Mouse (Mus musculus) heart, adult 2 months (tissue): ENCODE measurements at regions not wholly inside any gene's neighbourhood (a gene's known extent, or its start where the extent isn't known, plus 50 kb on each side); places are given as distances from the start of the nearest gene placed in this dataset.

Source experiments
- CTCF ChIP-seq: fragments of 200-600 bp; IDR thresholded peaks from 2 replicates; pipeline ENCODE4 v1.8.1; 2022; ENCODE audit warnings: antibody characterized with exemption, mild to moderate bottlenecking, moderate library complexity
- EP300 ChIP-seq: fragments of 200-500 bp; IDR thresholded peaks from 2 replicates; pipeline ENCODE4 v1.6.1; 2011; ENCODE audit warnings: low read depth, low read length, control low read depth; ENCODE audit not compliant: insufficient read depth
- POLR2A ChIP-seq: fragments of 200-500 bp; IDR thresholded peaks from 2 replicates; pipeline ENCODE4 v1.6.1; 2011; ENCODE audit warnings: mild to moderate bottlenecking, low read depth, low read length, control low read depth; ENCODE audit not compliant: insufficient read depth

GRCm38 (mm10) chr17:4770052-4770451 lies 224.1 kb upstream of the Arid1b start:
- TF ChIP-seq EP300 (no peak), CTCF (peak; percentile 48), POLR2A (no peak)
